ENCODE assay signal across 8 mouse cellular contexts in genomic region chr17:45873200-45873955, GRCm38 (mm10).
DNase-seq lines count a peak whose midpoint lies in the region; ATAC-seq and TF ChIP-seq lines count a peak whose summit lies in the region.

No protein-coding gene starts in this region.

- H3K4me2 ChIP-seq in limb, embryonic 14.5 days (replicated peaks; ENCODE audit: low read depth, low read length, severe bottlenecking), result peak overlapping the region; percentile 22
- H3K4me2 ChIP-seq in neural tube, embryonic 11.5 days (ENCODE audit: low read depth), result peak overlapping the region; percentile 34

- no peak for TF ChIP-seq RAD21 in MEL (IDR thresholded peaks at IDR 0.05; ENCODE audit: low read depth, low read length)

- no peaks in the 10 kb centered on the region for H3K9me3 ChIP-seq in MEL (replicated peaks; ENCODE audit: insufficient read depth, low read length)
- 0 out of 2 replicates have a peak, but pooled peaks cover under 1% of the 10 kb centered on the region for H3K9me3 ChIP-seq in limb, embryonic 14.5 days (ENCODE audit: control insufficient read depth, low read length)
- no peaks in the 10 kb centered on the region for H3K9me3 ChIP-seq in neural tube, embryonic 11.5 days (ENCODE audit: control insufficient read depth, low read length)

- intact Hi-C loops in heart, postnatal 14 days (cut with DNase I), result no loop called here

- 2% methylated on average over 21 of the region's 21 CpGs for WGBS in limb, embryonic 14.5 days
- 4% methylated on average over 21 of the region's 21 CpGs for WGBS in neural tube, embryonic 11.5 days

- no peak for ATAC-seq in limb, embryonic 14.5 days (ENCODE audit: low FRiP score, low read depth)
- peak; percentile 69 for ATAC-seq in neural tube, embryonic 11.5 days (ENCODE audit: insufficient read depth, low FRiP score, low TSS enrichment)
- ATAC-seq in megakaryocyte-erythroid progenitor cell, adult 5-6 weeks (replicated peaks; ENCODE audit: low FRiP score, low TSS enrichment, poor library complexity, severe bottlenecking), result no peak

- H3K4me1 ChIP-seq in MEL (ENCODE audit: control insufficient read depth in 1 of 2, insufficient read depth in 2 of 2, low read length in 2 of 2), result peaks cover 14 to 33% of the 10 kb centered on the region in 2 experiments; a peak in 3 of 4 replicates
- peaks cover 30% of the 10 kb centered on the region for H3K4me1 ChIP-seq in limb, embryonic 14.5 days (ENCODE audit: control insufficient read depth, insufficient read depth, low read length)
- H3K4me1 ChIP-seq in neural tube, embryonic 11.5 days (ENCODE audit: control insufficient read depth, insufficient read depth, low read length), result peaks cover 10% of the 10 kb centered on the region

- TF ChIP-seq EP300 in MEL (IDR thresholded peaks at IDR 0.05; ENCODE audit: low read depth in 1 of 2, low read length in 2 of 2), result peak; percentile 20 to 80; a peak in 3 of 4 replicates

- no peak for TF ChIP-seq POLR2A in MEL (IDR thresholded peaks at IDR 0.05; ENCODE audit: control insufficient read depth in 1 of 2, insufficient read depth in 1 of 2, low read depth in 1 of 2, low read length in 2 of 2, poor library complexity in 1 of 2)
- TF ChIP-seq POLR2A in limb, embryonic 14.5 days (IDR thresholded peaks at IDR 0.05; ENCODE audit: borderline replicate concordance, extremely low read depth, insufficient read depth, insufficient read length), result no peak

- TF ChIP-seq CTCF in MEL (IDR thresholded peaks at IDR 0.05 in 2 of 3, conservative IDR thresholded peaks at IDR 0.05 in 1 of 3; ENCODE audit: control insufficient read depth in 1 of 3, insufficient read depth in 1 of 3, low read depth in 2 of 3, low read length in 3 of 3, poor library complexity in 1 of 3, severe bottlenecking in 1 of 3), result no peak

- DNase-seq in MEL (ENCODE audit: low read depth, low spot score), result peak; percentile 69
- peak; percentile 74 for DNase-seq in embryo, embryonic 11 days
- DNase-seq in heart, postnatal 14 days, result peak; percentile 61 to 62
- DNase-seq in limb, embryonic 14.5 days (ENCODE audit: low spot score), result peak; percentile 24
- peak; percentile 58 for DNase-seq in neural tube, embryonic 11.5 days (ENCODE audit: low spot score)
- no peak for DNase-seq in testis, postnatal 14 days (ENCODE audit: low spot score)
- DNase-seq in urinary bladder, postnatal 4 days (ENCODE audit: low spot score in 2 of 2), result no peak

- H3K4me3 ChIP-seq in MEL (ENCODE audit: control insufficient read depth in 1 of 2, insufficient read depth in 1 of 2, low read depth in 2 of 2, low read length in 2 of 2), result peak overlapping the region; percentile 23 to 35; a peak in 2 of 4 replicates
- H3K4me3 ChIP-seq in limb, embryonic 14.5 days (replicated peaks; ENCODE audit: low read length), result no peak overlapping the region
- no peak overlapping the region for H3K4me3 ChIP-seq in neural tube, embryonic 11.5 days (ENCODE audit: low read depth, low read length)

- no peaks in the 10 kb centered on the region for H3K79me2 ChIP-seq in MEL (ENCODE audit: control insufficient read depth, insufficient read depth, low read length, poor library complexity)

- peaks cover 0 to 21% of the 10 kb centered on the region in 2 experiments; a peak in 2 of 4 replicates for H3K36me3 ChIP-seq in MEL (ENCODE audit: control insufficient read depth in 1 of 2, insufficient read depth in 2 of 2, low read length in 2 of 2)
- no peaks in the 10 kb centered on the region for H3K36me3 ChIP-seq in limb, embryonic 14.5 days (ENCODE audit: control insufficient read depth, insufficient read depth, low read length)
- no peaks in the 10 kb centered on the region for H3K36me3 ChIP-seq in neural tube, embryonic 11.5 days (ENCODE audit: control insufficient read depth, insufficient read depth, low read length)

- peak overlapping the region; percentile 79 for H3K27ac ChIP-seq in MEL (ENCODE audit: control insufficient read depth, low read depth, low read length)
- H3K27ac ChIP-seq in limb, embryonic 14.5 days (replicated peaks; ENCODE audit: low read depth, low read length), result no peak overlapping the region
- H3K27ac ChIP-seq in neural tube, embryonic 11.5 days (ENCODE audit: low read depth, low read length), result peak overlapping the region; percentile 53

- peaks cover 0 to 2% of the 10 kb centered on the region in 2 experiments; a peak in 1 of 4 replicates for H3K27me3 ChIP-seq in MEL (ENCODE audit: control insufficient read depth in 1 of 2, insufficient read depth in 2 of 2, low read length in 2 of 2)
- no peaks in the 10 kb centered on the region; the same call in 1 of the 2 replicates for H3K27me3 ChIP-seq in limb, embryonic 14.5 days (ENCODE audit: control insufficient read depth, insufficient read depth, low read length)
- 0 out of 2 replicates have a peak, but pooled peaks cover 2% of the 10 kb centered on the region for H3K27me3 ChIP-seq in neural tube, embryonic 11.5 days (ENCODE audit: control insufficient read depth, insufficient read depth, low read length)

- peak overlapping the region; percentile 67 for H3K9ac ChIP-seq in MEL (ENCODE audit: control insufficient read depth, low read depth, low read length, poor library complexity, severe bottlenecking)
- H3K9ac ChIP-seq in limb, embryonic 14.5 days (ENCODE audit: low read depth, low read length, severe bottlenecking), result no peak overlapping the region
- H3K9ac ChIP-seq in neural tube, embryonic 11.5 days (ENCODE audit: low read length), result peak overlapping the region; percentile 44

TF ChIP-seq in MEL, 35 proteins besides CTCF, POLR2A, EP300 and RAD21:
- no peak for TF ChIP-seq CHD2 (IDR thresholded peaks at IDR 0.05; ENCODE audit: low read length)
- peak; percentile 50; the same call in 1 of the 2 replicates for TF ChIP-seq TCF12 (IDR thresholded peaks at IDR 0.05; ENCODE audit: low read depth, low read length)
- peak; percentile 62; the same call in 1 of the 2 replicates for TF ChIP-seq ZNF384 (IDR thresholded peaks at IDR 0.05; ENCODE audit: low read depth, low read length)
- no peak for TF ChIP-seq ZKSCAN1 (IDR thresholded peaks at IDR 0.05; ENCODE audit: low read depth, low read length)
- TF ChIP-seq MXI1 (IDR thresholded peaks at IDR 0.05; ENCODE audit: low read depth, low read length), result peak; percentile 24; the same call in 1 of the 2 replicates
- TF ChIP-seq UBTF (IDR thresholded peaks at IDR 0.05; ENCODE audit: borderline replicate concordance, insufficient read depth, low read depth, low read length), result no peak
- TF ChIP-seq BHLHE40 (IDR thresholded peaks at IDR 0.05; ENCODE audit: borderline replicate concordance, low read depth, low read length), result 0 out of 2 replicates have a peak, but pooled peaks have one; percentile 12
- TF ChIP-seq NELFE (IDR thresholded peaks at IDR 0.05; ENCODE audit: low read depth, low read length), result peak; percentile 13; the same call in 1 of the 2 replicates
- peak; percentile 56; the same call in 1 of the 2 replicates for TF ChIP-seq ETS1 (IDR thresholded peaks at IDR 0.05; ENCODE audit: low read depth, low read length)
- no peak for TF ChIP-seq MAFK (IDR thresholded peaks at IDR 0.05; ENCODE audit: borderline replicate concordance, low read depth, low read length)
- peak; percentile 50; the same call in 1 of the 2 replicates for TF ChIP-seq SIN3A (IDR thresholded peaks at IDR 0.05; ENCODE audit: low read length)
- TF ChIP-seq MYB (IDR thresholded peaks at IDR 0.05; ENCODE audit: low read depth, low read length), result peak; percentile 35; the same call in 1 of the 2 replicates

Comparison
In these comparisons a context has a peak if more than half of its experiments do, and no peak if none do; other contexts are left out.
1. DNase-seq: peak in MEL (single experiment), embryo, embryonic 11 days (single experiment), heart, postnatal 14 days (2 of 2), limb, embryonic 14.5 days (single experiment) and neural tube, embryonic 11.5 days (single experiment); none in testis, postnatal 14 days (single experiment) and urinary bladder, postnatal 4 days (0 of 2).
2. H3K4me3 ChIP-seq: peak in MEL (2 of 2); none in limb, embryonic 14.5 days (single experiment) and neural tube, embryonic 11.5 days (single experiment).